Mouse (Mus musculus): Measurements from ENCODE around the gene Fkbp15. TPM values are rescaled to one million over a fixed set of nuclear protein-coding genes. Genes with fewer than 3 reads are reported as not detected.

The Fkbp15 gene
- polyA plus RNA-seq, 1 experiment from 2014 or later = 18.2 TPM

- no peaks in the 10 kb centered on the region for H3K4me1 ChIP-seq (replicated peaks)
- ATAC-seq (ENCODE audit: insufficient number of reproducible peaks, low FRiP score) = no peak
- H3K27me3 ChIP-seq (replicated peaks) = no peaks in the 10 kb centered on the region
- H3K4me2 ChIP-seq = no peak overlapping the region
- H3K9ac ChIP-seq = no peak overlapping the region
- 86% methylated on average over 3 of the region's 3 CpGs for WGBS
- H3K27ac ChIP-seq (ENCODE audit: poor library complexity, severe bottlenecking) = no peak overlapping the region
- no peak overlapping the region for H3K4me3 ChIP-seq
- H3K36me3 ChIP-seq = peaks cover 63% of the 10 kb centered on the region
- H3K9me3 ChIP-seq (replicated peaks) = no peaks in the 10 kb centered on the region
Measured at GRCm38 (mm10) chr4:62314516-62314915, 45.8 kb downstream of the Fkbp15 start.

- Histone ChIP-seq H3K9me3 (replicated peaks) (no peaks in the 10 kb centered on the region), H3K36me3 (peaks cover 57% of the 10 kb centered on the region), H3K27ac (ENCODE audit: poor library complexity, severe bottlenecking) (no peak overlapping the region), H3K9ac (no peak overlapping the region), H3K4me2 (no peak overlapping the region), H3K4me3 (no peak overlapping the region), H3K4me1 (replicated peaks) (no peaks in the 10 kb centered on the region), H3K27me3 (replicated peaks) (no peaks in the 10 kb centered on the region)
- no peak for ATAC-seq (ENCODE audit: insufficient number of reproducible peaks, low FRiP score)
- WGBS = 80% methylated on average over 9 of the region's 9 CpGs
Measured at GRCm38 (mm10) chr4:62313641-62314211, 46.6 kb downstream of the Fkbp15 start.

- H3K27ac ChIP-seq (ENCODE audit: poor library complexity, severe bottlenecking) = no peak overlapping the region
- H3K4me2 ChIP-seq = no peak overlapping the region
- peaks cover 57% of the 10 kb centered on the region for H3K36me3 ChIP-seq
- no peaks in the 10 kb centered on the region for H3K27me3 ChIP-seq (replicated peaks)
- no peaks in the 10 kb centered on the region for H3K9me3 ChIP-seq (replicated peaks)
- H3K4me3 ChIP-seq = no peak overlapping the region
- no peak overlapping the region for H3K9ac ChIP-seq
- ATAC-seq (ENCODE audit: insufficient number of reproducible peaks, low FRiP score) = no peak
- H3K4me1 ChIP-seq (replicated peaks) = no peaks in the 10 kb centered on the region
- WGBS = 94% methylated on average over 2 of the region's 2 CpGs
Measured at GRCm38 (mm10) chr4:62312821-62313220, 47.5 kb downstream of the Fkbp15 start.

GRCm38 (mm10) chr4:62308406-62308805 is 51.9 kb downstream of the Fkbp15 start:
- Histone ChIP-seq H3K9me3 (replicated peaks) (no peaks in the 10 kb centered on the region), H3K27me3 (replicated peaks) (no peaks in the 10 kb centered on the region), H3K9ac (no peak overlapping the region), H3K27ac (ENCODE audit: poor library complexity, severe bottlenecking) (no peak overlapping the region), H3K4me2 (no peak overlapping the region), H3K4me1 (replicated peaks) (no peaks in the 10 kb centered on the region), H3K36me3 (peaks cover 67% of the 10 kb centered on the region), H3K4me3 (no peak overlapping the region)
- no peak for ATAC-seq (ENCODE audit: insufficient number of reproducible peaks, low FRiP score)

GRCm38 (mm10) chr4:62306840-62307239 is 53.5 kb downstream of the Fkbp15 start:
- H3K4me3 ChIP-seq = no peak overlapping the region
- H3K27ac ChIP-seq (ENCODE audit: poor library complexity, severe bottlenecking) = no peak overlapping the region
- WGBS = 93% methylated on average over 4 of the region's 4 CpGs
- H3K4me2 ChIP-seq = no peak overlapping the region
- no peaks in the 10 kb centered on the region for H3K27me3 ChIP-seq (replicated peaks)
- H3K4me1 ChIP-seq (replicated peaks) = no peaks in the 10 kb centered on the region
- H3K9me3 ChIP-seq (replicated peaks) = no peaks in the 10 kb centered on the region
- no peak overlapping the region for H3K9ac ChIP-seq
- ATAC-seq (ENCODE audit: insufficient number of reproducible peaks, low FRiP score) = no peak
- H3K36me3 ChIP-seq = peaks cover 70% of the 10 kb centered on the region

- Histone ChIP-seq H3K9me3 (replicated peaks) (no peaks in the 10 kb centered on the region), H3K4me3 (no peak overlapping the region), H3K4me1 (replicated peaks) (no peaks in the 10 kb centered on the region), H3K36me3 (peaks cover 71% of the 10 kb centered on the region), H3K9ac (no peak overlapping the region), H3K27me3 (replicated peaks) (no peaks in the 10 kb centered on the region), H3K27ac (ENCODE audit: poor library complexity, severe bottlenecking) (no peak overlapping the region), H3K4me2 (no peak overlapping the region)
- WGBS = 87% methylated on average over 1 of the region's 1 CpGs
- ATAC-seq (ENCODE audit: insufficient number of reproducible peaks, low FRiP score) = no peak
Measured at GRCm38 (mm10) chr4:62306301-62306700, 54.0 kb downstream of the Fkbp15 start.

- Histone ChIP-seq H3K9me3 (replicated peaks) (no peaks in the 10 kb centered on the region), H3K4me3 (no peak overlapping the region), H3K36me3 (peaks cover 91% of the 10 kb centered on the region), H3K27me3 (replicated peaks) (no peaks in the 10 kb centered on the region), H3K4me2 (no peak overlapping the region), H3K9ac (no peak overlapping the region), H3K27ac (ENCODE audit: poor library complexity, severe bottlenecking) (no peak overlapping the region), H3K4me1 (replicated peaks) (no peaks in the 10 kb centered on the region)
- 79% methylated on average over 1 of the region's 1 CpGs for WGBS
- ATAC-seq (ENCODE audit: insufficient number of reproducible peaks, low FRiP score) = peak; percentile 60; the same call in 1 of the 2 replicates
Measured at GRCm38 (mm10) chr4:62303288-62303687, 57.1 kb downstream of the Fkbp15 start.

- H3K27ac ChIP-seq (ENCODE audit: poor library complexity, severe bottlenecking) = no peak overlapping the region
- H3K27me3 ChIP-seq (replicated peaks) = no peaks in the 10 kb centered on the region
- peaks cover 92% of the 10 kb centered on the region for H3K36me3 ChIP-seq
- ATAC-seq (ENCODE audit: insufficient number of reproducible peaks, low FRiP score) = no peak
- H3K4me1 ChIP-seq (replicated peaks) = no peaks in the 10 kb centered on the region
- no peak overlapping the region for H3K4me2 ChIP-seq
- WGBS = 48% methylated on average over 2 of the region's 2 CpGs
- H3K9me3 ChIP-seq (replicated peaks) = no peaks in the 10 kb centered on the region
- no peak overlapping the region for H3K9ac ChIP-seq
- no peak overlapping the region for H3K4me3 ChIP-seq
Measured at GRCm38 (mm10) chr4:62302795-62303194, 57.6 kb downstream of the Fkbp15 start.

- Histone ChIP-seq H3K27ac (ENCODE audit: poor library complexity, severe bottlenecking) (no peak overlapping the region), H3K9ac (no peak overlapping the region), H3K9me3 (replicated peaks) (no peaks in the 10 kb centered on the region), H3K36me3 (peaks cover 88% of the 10 kb centered on the region), H3K4me2 (no peak overlapping the region), H3K27me3 (replicated peaks) (no peaks in the 10 kb centered on the region), H3K4me3 (no peak overlapping the region), H3K4me1 (replicated peaks) (no peaks in the 10 kb centered on the region)
- 86% methylated on average over 2 of the region's 2 CpGs for WGBS
- ATAC-seq (ENCODE audit: insufficient number of reproducible peaks, low FRiP score) = no peak
Measured at GRCm38 (mm10) chr4:62300001-62300400, 60.3 kb downstream of the Fkbp15 start.

- WGBS = 67% methylated on average over 3 of the region's 3 CpGs
- Histone ChIP-seq H3K4me2 (no peak overlapping the region), H3K27ac (ENCODE audit: poor library complexity, severe bottlenecking) (no peak overlapping the region), H3K36me3 (peaks cover 76% of the 10 kb centered on the region), H3K4me1 (replicated peaks) (no peaks in the 10 kb centered on the region), H3K27me3 (replicated peaks) (no peaks in the 10 kb centered on the region), H3K9me3 (replicated peaks) (no peaks in the 10 kb centered on the region), H3K9ac (no peak overlapping the region), H3K4me3 (no peak overlapping the region)
- ATAC-seq (ENCODE audit: insufficient number of reproducible peaks, low FRiP score) = no peak
Measured at GRCm38 (mm10) chr4:62297280-62298130, 62.8 kb downstream of the Fkbp15 start.

- Histone ChIP-seq H3K9ac (no peak overlapping the region), H3K9me3 (replicated peaks) (no peaks in the 10 kb centered on the region), H3K4me1 (replicated peaks) (0 out of 2 replicates have a peak, but pooled peaks cover under 1% of the 10 kb centered on the region), H3K27me3 (replicated peaks) (no peaks in the 10 kb centered on the region), H3K4me3 (no peak overlapping the region), H3K36me3 (peaks cover 56% of the 10 kb centered on the region), H3K27ac (ENCODE audit: poor library complexity, severe bottlenecking) (no peak overlapping the region), H3K4me2 (no peak overlapping the region)
- no peak for ATAC-seq (ENCODE audit: insufficient number of reproducible peaks, low FRiP score)
- WGBS = 100% methylated on average over 1 of the region's 1 CpGs
Measured at GRCm38 (mm10) chr4:62294741-62295140, 65.6 kb downstream of the Fkbp15 start.
